Mouse (Mus musculus) MEL (cell line): ENCODE data around the gene Sphk2.

ENCODE experiments used
- CTCF ChIP-seq, 3 experiments: IDR thresholded peaks in 2 of 3; conservative IDR thresholded peaks in 1 of 3; 2 replicates each; pipeline ENCODE4 v1.5.1; 2011 to 2012; ENCODE audit warnings: low read length in 3 of 3, low read depth in 2 of 3, mild to moderate bottlenecking in 2 of 3, improper control_type of control experiment in 1 of 3, inconsistent platforms in 1 of 3, mixed read lengths in 1 of 3, moderate library complexity in 1 of 3; ENCODE audit not compliant: control insufficient read depth in 1 of 3, insufficient read depth in 1 of 3, poor library complexity in 1 of 3, severe bottlenecking in 1 of 3
- EP300 ChIP-seq, 2 experiments: IDR thresholded peaks; 2 replicates each; pipeline ENCODE4 v1.6.1; 2011; ENCODE audit warnings: improper control_type of control experiment in 2 of 2, low read length in 2 of 2, low read depth in 1 of 2, mild to moderate bottlenecking in 1 of 2
- ETS1 ChIP-seq: IDR thresholded peaks from 2 replicates; pipeline ENCODE4 v1.6.1; 2012; ENCODE audit warnings: low read depth, mild to moderate bottlenecking, inconsistent platforms, low read length, improper control_type of control experiment, moderate library complexity
- MXI1 ChIP-seq: IDR thresholded peaks from 2 replicates; pipeline ENCODE4 v1.6.1; 2011; ENCODE audit warnings: mild to moderate bottlenecking, low read depth, low read length, improper control_type of control experiment
- NELFE ChIP-seq: IDR thresholded peaks from 2 replicates; pipeline ENCODE4 v1.6.1; 2011; ENCODE audit warnings: low read depth, low read length, improper control_type of control experiment
- POLR2A ChIP-seq, 2 experiments: IDR thresholded peaks; 2 replicates each; pipeline ENCODE4 v1.6.1; 2011 to 2012; ENCODE audit warnings: low read length in 2 of 2, mild to moderate bottlenecking in 2 of 2, control low read depth in 1 of 2, improper control_type of control experiment in 1 of 2, low read depth in 1 of 2, moderate library complexity in 1 of 2; ENCODE audit not compliant: control insufficient read depth in 1 of 2, insufficient read depth in 1 of 2, poor library complexity in 1 of 2
- TAL1 ChIP-seq: IDR thresholded peaks from 2 replicates; pipeline ENCODE4 v1.6.1; 2012; ENCODE audit warnings: mild to moderate bottlenecking, inconsistent platforms, low read length, moderate library complexity, mixed read lengths
- USF1 ChIP-seq: IDR thresholded peaks from 2 replicates; pipeline ENCODE4 v1.6.1; 2014; ENCODE audit warnings: low read depth, mild to moderate bottlenecking, inconsistent platforms, low read length, improper control_type of control experiment, moderate library complexity
- ZKSCAN1 ChIP-seq: IDR thresholded peaks from 2 replicates; pipeline ENCODE4 v1.6.1; 2012; ENCODE audit warnings: low read depth, mild to moderate bottlenecking, inconsistent platforms, low read length, improper control_type of control experiment, moderate library complexity

DNA sequence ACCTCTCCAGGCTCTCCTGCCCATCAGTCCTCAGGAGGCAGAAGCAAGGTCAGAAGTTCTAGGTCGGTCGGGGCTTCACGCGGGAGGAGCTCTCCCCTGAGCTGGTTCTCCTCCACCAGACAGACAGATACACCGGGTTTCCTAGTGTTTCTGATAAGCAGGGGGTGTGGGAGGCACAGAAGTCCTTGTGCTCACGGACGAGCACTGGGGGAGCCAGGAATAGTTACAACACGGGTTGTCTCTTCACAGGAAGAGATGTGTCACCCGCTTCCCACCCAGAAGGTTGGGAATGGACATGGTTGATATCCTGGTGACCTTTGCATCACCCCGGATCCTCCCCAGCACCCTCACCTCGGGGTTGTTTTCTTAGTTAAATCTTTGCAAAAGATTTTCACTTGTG lies 28.0 kb downstream of the Sphk2 start:
- TF ChIP-seq ETS1: no peak
- no peak for TF ChIP-seq CTCF (IDR thresholded peaks at IDR 0.05 in 2 of 3, conservative IDR thresholded peaks at IDR 0.05 in 1 of 3; ENCODE audit: control insufficient read depth in 1 of 3, insufficient read depth in 1 of 3, low read depth in 2 of 3, low read length in 3 of 3, poor library complexity in 1 of 3, severe bottlenecking in 1 of 3)
- TF ChIP-seq POLR2A (IDR thresholded peaks at IDR 0.05; ENCODE audit: control insufficient read depth in 1 of 2, insufficient read depth in 1 of 2, low read depth in 1 of 2, low read length in 2 of 2, poor library complexity in 1 of 2): no peak
- no peak for TF ChIP-seq TAL1
- TF ChIP-seq MXI1: no peak
- no peak for TF ChIP-seq ZKSCAN1
- no peak for TF ChIP-seq NELFE
- TF ChIP-seq USF1: no peak
- TF ChIP-seq EP300 (IDR thresholded peaks at IDR 0.05; ENCODE audit: low read depth in 1 of 2, low read length in 2 of 2): no peak
